Mouse (Mus musculus): ENCODE measurements around the gene Toporsl.

DNA sequence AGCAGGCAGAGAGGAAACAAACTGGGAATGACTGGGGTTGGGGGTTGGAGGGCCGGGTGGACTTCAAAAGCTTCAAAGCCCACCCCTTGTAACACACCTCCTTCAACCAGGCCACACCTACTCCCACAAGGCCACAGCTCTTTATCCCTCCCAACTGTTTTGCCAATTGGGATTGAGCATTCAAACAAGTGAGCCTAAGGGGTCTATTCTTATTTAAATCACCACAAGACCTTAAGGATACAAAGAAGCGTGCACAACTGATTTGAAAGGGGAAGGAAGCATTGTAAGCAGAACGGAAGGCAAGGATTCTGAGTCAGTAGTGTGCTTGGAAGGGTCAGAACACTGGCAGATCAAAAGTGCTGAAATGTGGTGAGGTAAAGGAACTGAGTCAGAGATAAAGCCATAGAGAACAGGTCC, 64.6 kb downstream of the Toporsl start:
- TF ChIP-seq CTCF (IDR thresholded peaks at IDR 0.05; ENCODE audit: borderline replicate concordance, insufficient read depth, low read depth, low read length) (no peak), POLR2A (IDR thresholded peaks at IDR 0.05; ENCODE audit: borderline replicate concordance, insufficient read depth, low read length) (no peak)
